Mouse (Mus musculus) cerebellum, adult 2 months (tissue): ENCODE data around the gene Plekhh2.

Experiments
- CTCF ChIP-seq: fragments of 200-500 bp; IDR thresholded peaks from 2 replicates; pipeline ENCODE4 v1.5.1; 2011; ENCODE audit warnings: low read depth, mild to moderate bottlenecking, control low read depth, low read length, moderate library complexity, borderline replicate concordance; ENCODE audit not compliant: insufficient read depth
- POLR2A ChIP-seq: fragments of 200-500 bp; IDR thresholded peaks from 2 replicates; pipeline ENCODE4 v1.6.1; 2011; ENCODE audit warnings: low read length, control low read depth, borderline replicate concordance; ENCODE audit not compliant: insufficient read depth

- TF ChIP-seq CTCF (no peak), POLR2A (no peak)
These were observed 124.6 kb downstream of the Plekhh2 start for GRCm38 (mm10) chr17:84636328-84636727.
